Mouse (Mus musculus) cerebellum, adult 11-12 months (tissue): ENCODE measurements around the gene Magea2.
"Not testable (repeated sequence)": the region's sequence is repeated elsewhere in the genome, so short reads cannot be mapped to it uniquely, and the experiment has no call there.

ENCODE experiments used
- DNase-seq: peaks from one replicate; pipeline ENCODE4 v3.0.0; 2022

Gene Magea2

DNA sequence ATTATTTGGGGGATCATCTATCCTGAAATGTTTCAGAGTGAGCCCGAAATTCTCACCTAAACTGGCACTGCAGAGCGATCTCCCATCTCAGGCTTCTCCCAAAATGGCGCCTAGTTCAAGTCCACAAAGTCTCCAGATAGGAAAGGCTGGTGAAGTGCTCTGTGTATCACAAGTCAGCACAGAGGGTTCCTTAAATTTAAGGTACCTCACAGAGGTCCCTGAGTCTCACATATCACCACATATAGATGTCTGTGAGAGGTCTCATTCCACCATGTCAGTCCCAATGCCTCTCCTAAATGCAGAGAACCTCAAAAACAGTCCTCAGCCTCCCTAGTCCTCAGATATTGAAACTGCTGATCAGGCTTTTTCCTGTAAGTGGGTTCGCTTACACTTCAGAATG lies at the start of gene Magea2:
Magea2 (minus strand) TSS at position 101 of the 400 bp plus-strand sequence.
- not testable (repeated sequence) for DNase-seq

DNA sequence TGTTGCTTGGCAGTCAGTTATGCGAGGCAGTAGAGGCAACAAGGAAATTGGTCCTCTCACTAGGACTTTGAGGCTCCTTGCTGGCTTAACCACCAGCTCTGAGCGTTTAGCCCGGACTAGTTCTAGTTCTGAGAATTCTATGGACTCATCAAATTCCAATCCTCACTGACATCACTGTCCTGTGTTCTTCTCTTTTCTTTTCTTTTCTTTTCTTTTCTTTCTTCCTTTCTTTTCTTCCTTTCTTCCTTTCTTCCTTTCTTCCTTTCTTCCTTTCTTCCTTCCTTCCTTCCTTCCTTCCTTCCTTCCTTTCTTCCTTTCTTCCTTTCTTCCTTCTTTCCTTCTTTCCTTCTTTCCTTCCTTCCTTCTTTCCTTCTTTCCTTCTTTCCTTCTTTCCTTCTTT lies 34.8 kb upstream of the Magea2 start, which contains the start of gene Cldn34b2:
Cldn34b2 (minus strand) TSS at position 101 of the 400 bp plus-strand sequence.
- DNase-seq = not testable (repeated sequence)

DNA sequence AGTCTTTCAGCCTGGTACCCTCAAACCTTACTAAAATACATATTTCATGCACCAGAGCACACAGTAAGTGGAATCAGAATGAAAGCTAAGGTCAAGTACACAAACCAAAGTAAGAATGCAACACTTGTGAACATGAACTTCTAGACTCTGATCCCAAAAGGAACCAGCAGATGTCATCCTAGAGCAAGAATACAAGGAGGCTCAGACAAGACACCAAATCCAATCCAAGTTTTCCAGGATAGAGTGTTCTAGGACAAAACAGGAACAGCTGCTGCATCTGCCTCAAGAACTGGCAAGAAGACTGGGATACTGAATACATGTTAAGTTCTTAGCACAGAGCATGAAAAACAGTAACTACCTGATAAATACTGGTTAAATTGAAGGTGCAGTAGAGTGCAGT lies 4.6 kb upstream of the Magea2 start:
- no peak for DNase-seq

GRCm38 (mm10) chrX:155089693-155090092 lies 3.8 kb downstream of the Magea2 start, which contains the start of gene Magea1:
Gene Magea1 (minus strand): TSS chrX:155089793.
- not testable (repeated sequence) for DNase-seq

GRCm38 (mm10) chrX:155063045-155063444 lies 30.4 kb downstream of the Magea2 start, which contains the start of gene Magea5:
Gene Magea5 (minus strand): TSS chrX:155063145.
- DNase-seq = not testable (repeated sequence)

GRCm38 (mm10) chrX:154995750-154996149 lies 97.7 kb downstream of the Magea2 start, which contains the start of gene Magea8:
Gene Magea8 (minus strand): TSS chrX:154995850.
- not testable (repeated sequence) for DNase-seq
